Mouse (Mus musculus) kidney, postnatal 0 days (tissue): ENCODE data around the gene Nepn. TPM values are rescaled to one million over a fixed set of nuclear protein-coding genes. Genes with fewer than 3 reads are reported as not detected.

Experiments used
- ATAC-seq: fragments of 200-750 bp; cut with Nextera tagmentation; replicated peaks from 2 replicates; pipeline ENCODE4 v1.8.0; 2017; ENCODE audit warnings: low read depth, moderate number of reproducible peaks, moderate TSS enrichment, moderate library complexity; ENCODE audit not compliant: low FRiP score
- DNase-seq: peaks from one replicate; pipeline ENCODE4 v3.0.0-alpha.2; 2016; ENCODE audit warnings: low spot score
- H3K27ac ChIP-seq: fragments of 300-500 bp; sonication (generic); 2 replicates; pipeline ENCODE4 v1.5.1; 2014; ENCODE audit warnings: mild to moderate bottlenecking
- H3K27me3 ChIP-seq: fragments of 300-500 bp; sonication (generic); 2 replicates; pipeline ENCODE4 v1.6.1; 2014; ENCODE audit warnings: low read length, mixed read lengths; ENCODE audit not compliant: insufficient read depth
- H3K36me3 ChIP-seq: fragments of 300-500 bp; sonication (generic); 2 replicates; pipeline ENCODE4 v1.6.1; 2014; ENCODE audit warnings: low read length, mixed read lengths; ENCODE audit not compliant: insufficient read depth
- H3K4me1 ChIP-seq: fragments of 300-500 bp; sonication (generic); replicated peaks from 2 replicates; pipeline ENCODE4 v1.6.1; 2014; ENCODE audit warnings: antibody characterized with exemption, low read length, mixed read lengths; ENCODE audit not compliant: insufficient read depth
- H3K4me2 ChIP-seq: fragments of 300-500 bp; sonication (generic); 2 replicates; pipeline ENCODE4 v1.6.1; 2014; ENCODE audit warnings: mild to moderate bottlenecking, low read length, moderate library complexity, mixed read lengths
- H3K4me3 ChIP-seq: fragments of 300-500 bp; sonication (generic); replicated peaks from 2 replicates; pipeline ENCODE4 v1.5.1; 2014; ENCODE audit warnings: low read depth, low read length
- H3K9ac ChIP-seq: fragments of 300-500 bp; sonication (generic); 2 replicates; pipeline ENCODE4 v1.6.1; 2014; ENCODE audit warnings: low read depth, low read length
- H3K9me3 ChIP-seq: fragments of 300-500 bp; sonication (generic); replicated peaks from 2 replicates; pipeline ENCODE4 v1.6.1; 2016; ENCODE audit warnings: low read length, inconsistent platforms, mixed read lengths
- CTCF ChIP-seq: IDR thresholded peaks from 2 replicates; pipeline ENCODE4 v1.5.1; 2016; ENCODE audit warnings: antibody characterized with exemption, low read depth, mild to moderate bottlenecking, moderate library complexity
- WGBS: fragments of 180-500 bp; shearing (Covaris S2); extraction: QIAGEN DNeasy Blood & Tissue Kit; methylation state at CpG from one replicate; pipeline ENCODE4 v1.1.7; 2014; 5-methylcytosine and 5-hydroxymethylcytosine counted together
- polyA plus RNA-seq: library from polyadenylated mRNA; unstranded; fragments of >200 nt; fragmentation: Nextera tagmentation; extraction: Ambion mirVana; gene quantifications from 2 replicates; pipeline ENCODE4 v1.2.1, GENCODE M21; 2015

Nepn gene
- polyA plus RNA-seq, 1 experiment from 2014 or later, result 2.4 TPM

GRCm38 (mm10) chr10:52381845-52382591, 6.8 kb upstream of the Nepn start, which contains the start of gene Gopc:
Gopc (minus strand) TSS chr10:52382124.
- no peaks in the 10 kb centered on the region for H3K36me3 ChIP-seq
- ATAC-seq, result peak; percentile 99
- H3K4me3 ChIP-seq, result peak within 1 kb of the TSS; percentile 77
- peak; percentile 99 for DNase-seq
- H3K4me2 ChIP-seq, result peak within 1 kb of the TSS; percentile 73
- no peak for TF ChIP-seq CTCF
- peak within 1 kb of the TSS; percentile 97 for H3K27ac ChIP-seq
- 0 out of 2 replicates have a peak, but pooled peaks cover 4% of the 10 kb centered on the region for H3K4me1 ChIP-seq
- under 1% methylated on average over 56 of the region's 71 CpGs for WGBS
- no peaks in the 10 kb centered on the region for H3K9me3 ChIP-seq
- H3K27me3 ChIP-seq, result no peaks in the 10 kb centered on the region
- peak within 1 kb of the TSS; percentile 82 for H3K9ac ChIP-seq

- Histone ChIP-seq H3K9me3 (no peaks in the 10 kb centered on the region), H3K36me3 (no peaks in the 10 kb centered on the region), H3K4me3 (peak overlapping the region; percentile 77; the same call in 1 of the 2 replicates), H3K27ac (peak overlapping the region; percentile 97), H3K27me3 (no peaks in the 10 kb centered on the region), H3K4me2 (peak overlapping the region; percentile 72), H3K4me1 (0 out of 2 replicates have a peak, but pooled peaks cover 4% of the 10 kb centered on the region), H3K9ac (peak overlapping the region; percentile 65; the same call in 1 of the 2 replicates)
- no peak for TF ChIP-seq CTCF
- DNase-seq (no peak), ATAC-seq (no peak)
- WGBS, result 63% methylated on average over 6 of the region's 6 CpGs
Measured at GRCm38 (mm10) chr10:52383022-52383421, 5.8 kb upstream of the Nepn start.

GRCm38 (mm10) chr10:52383522-52383921, 5.2 kb upstream of the Nepn start:
- H3K27ac ChIP-seq, result no peak overlapping the region
- H3K4me2 ChIP-seq, result no peak overlapping the region
- no peak for TF ChIP-seq CTCF
- 0 out of 2 replicates have a peak, but pooled peaks cover 4% of the 10 kb centered on the region for H3K4me1 ChIP-seq
- ATAC-seq (no peak), DNase-seq (no peak)
- 93% methylated on average over 1 of the region's 1 CpGs for WGBS
- no peaks in the 10 kb centered on the region for H3K36me3 ChIP-seq
- no peaks in the 10 kb centered on the region for H3K27me3 ChIP-seq
- no peak overlapping the region for H3K4me3 ChIP-seq
- H3K9me3 ChIP-seq, result no peaks in the 10 kb centered on the region
- H3K9ac ChIP-seq, result no peak overlapping the region

- Histone ChIP-seq H3K36me3 (no peaks in the 10 kb centered on the region), H3K4me2 (no peak overlapping the region), H3K4me3 (no peak overlapping the region), H3K27ac (no peak overlapping the region), H3K9ac (no peak overlapping the region), H3K9me3 (no peaks in the 10 kb centered on the region), H3K27me3 (no peaks in the 10 kb centered on the region), H3K4me1 (0 out of 2 replicates have a peak, but pooled peaks cover 4% of the 10 kb centered on the region)
- 36% methylated on average over 8 of the region's 8 CpGs for WGBS
- peak; percentile 97 for TF ChIP-seq CTCF
- DNase-seq (peak; percentile 83), ATAC-seq (no peak)
Measured at GRCm38 (mm10) chr10:52384823-52385610, 3.8 kb upstream of the Nepn start.

GRCm38 (mm10) chr10:52387192-52387591, 1.6 kb upstream of the Nepn start:
- no peak overlapping the region for H3K9ac ChIP-seq
- no peak for DNase-seq
- 85% methylated on average over 4 of the region's 4 CpGs for WGBS
- no peak overlapping the region for H3K27ac ChIP-seq
- no peaks in the 10 kb centered on the region for H3K9me3 ChIP-seq
- 0 out of 2 replicates have a peak, but pooled peaks cover 4% of the 10 kb centered on the region for H3K4me1 ChIP-seq
- H3K36me3 ChIP-seq, result no peaks in the 10 kb centered on the region
- no peak overlapping the region for H3K4me2 ChIP-seq
- no peak for ATAC-seq
- no peak overlapping the region for H3K4me3 ChIP-seq
- H3K27me3 ChIP-seq, result no peaks in the 10 kb centered on the region
- TF ChIP-seq CTCF, result no peak

- Histone ChIP-seq H3K9ac (no peak overlapping the region), H3K27me3 (no peaks in the 10 kb centered on the region), H3K4me1 (no peaks in the 10 kb centered on the region), H3K9me3 (no peaks in the 10 kb centered on the region), H3K27ac (no peak overlapping the region), H3K4me3 (no peak overlapping the region), H3K4me2 (no peak overlapping the region), H3K36me3 (no peaks in the 10 kb centered on the region)
- TF ChIP-seq CTCF, result no peak
- ATAC-seq, result no peak
- peak; percentile 3 for DNase-seq
- WGBS, result 57% methylated on average over 3 of the region's 3 CpGs
Measured at GRCm38 (mm10) chr10:52389438-52389837, 666 bp downstream of the Nepn start.
